Mouse (Mus musculus): ENCODE data around the gene F2rl1. TPM values are rescaled to one million over a fixed set of nuclear protein-coding genes. Genes with fewer than 3 reads are reported as not detected.

F2rl1 gene
- total RNA-seq, 2 experiments from 2014 or later, result 0.36 to 0.45 TPM

- H3K4me3 ChIP-seq, result peak overlapping the region; percentile 73
- H3K27ac ChIP-seq, result peak overlapping the region; percentile 58
- DNase-seq, result no peak
- TF ChIP-seq CTCF (IDR thresholded peaks at IDR 0.05), result no peak
- intact Hi-C loops (cut with DNase I), result no loop called here
Measured at GRCm38 (mm10) chr13:95524424-95524673, 678 bp downstream of the F2rl1 start.

GRCm38 (mm10) chr13:95523659-95524423, 1.2 kb downstream of the F2rl1 start:
- DNase-seq, result peak; percentile 70
- TF ChIP-seq CTCF (IDR thresholded peaks at IDR 0.05), result no peak
- Histone ChIP-seq H3K4me3 (peak overlapping the region; percentile 73), H3K27ac (peak overlapping the region; percentile 58)
- intact Hi-C loops (cut with DNase I), result no loop called here

- no peak for DNase-seq
- TF ChIP-seq CTCF (IDR thresholded peaks at IDR 0.05), result no peak
- H3K4me3 ChIP-seq, result no peak overlapping the region
- intact Hi-C loops (cut with DNase I), result no loop called here
- no peak overlapping the region for H3K27ac ChIP-seq
Measured at GRCm38 (mm10) chr13:95522176-95522575, 2.9 kb downstream of the F2rl1 start.

- Histone ChIP-seq H3K27ac (no peak overlapping the region), H3K4me3 (no peak overlapping the region)
- no peak for DNase-seq
- intact Hi-C loops (cut with DNase I), result no loop called here
- TF ChIP-seq CTCF (IDR thresholded peaks at IDR 0.05), result no peak
Measured at GRCm38 (mm10) chr13:95521029-95521428, 4.0 kb downstream of the F2rl1 start.

DNA sequence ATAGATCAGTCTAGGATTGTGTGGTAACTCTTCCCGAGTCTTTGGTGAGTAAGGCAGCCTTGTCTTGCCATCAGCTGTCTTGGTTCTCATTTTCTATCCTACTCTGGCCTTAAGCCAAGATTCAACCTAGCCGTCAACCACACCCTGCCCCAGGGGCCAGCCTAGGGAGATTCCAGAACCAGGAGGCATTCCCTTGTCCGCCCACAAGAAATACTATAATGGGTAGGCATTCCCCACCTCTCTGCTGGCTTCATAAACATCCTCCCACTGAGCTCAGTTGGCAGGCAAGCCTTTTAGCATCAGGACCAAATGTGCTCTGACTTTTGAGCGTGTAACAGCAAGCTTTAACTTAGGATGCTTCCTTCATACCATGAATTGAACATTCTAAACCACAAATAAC, 10.3 kb downstream of the F2rl1 start:
- no peak overlapping the region for H3K27ac ChIP-seq
- no peak overlapping the region for H3K4me3 ChIP-seq
- TF ChIP-seq CTCF (IDR thresholded peaks at IDR 0.05), result no peak
- intact Hi-C loops (cut with DNase I), result no loop called here
- no peak for DNase-seq

- DNase-seq, result no peak
- H3K27ac ChIP-seq, result no peak overlapping the region
- no peak overlapping the region for H3K4me3 ChIP-seq
- intact Hi-C loops (cut with DNase I), result no loop called here
- TF ChIP-seq CTCF (IDR thresholded peaks at IDR 0.05), result no peak
Measured at GRCm38 (mm10) chr13:95510054-95510453, 15.0 kb downstream of the F2rl1 start.

DNA sequence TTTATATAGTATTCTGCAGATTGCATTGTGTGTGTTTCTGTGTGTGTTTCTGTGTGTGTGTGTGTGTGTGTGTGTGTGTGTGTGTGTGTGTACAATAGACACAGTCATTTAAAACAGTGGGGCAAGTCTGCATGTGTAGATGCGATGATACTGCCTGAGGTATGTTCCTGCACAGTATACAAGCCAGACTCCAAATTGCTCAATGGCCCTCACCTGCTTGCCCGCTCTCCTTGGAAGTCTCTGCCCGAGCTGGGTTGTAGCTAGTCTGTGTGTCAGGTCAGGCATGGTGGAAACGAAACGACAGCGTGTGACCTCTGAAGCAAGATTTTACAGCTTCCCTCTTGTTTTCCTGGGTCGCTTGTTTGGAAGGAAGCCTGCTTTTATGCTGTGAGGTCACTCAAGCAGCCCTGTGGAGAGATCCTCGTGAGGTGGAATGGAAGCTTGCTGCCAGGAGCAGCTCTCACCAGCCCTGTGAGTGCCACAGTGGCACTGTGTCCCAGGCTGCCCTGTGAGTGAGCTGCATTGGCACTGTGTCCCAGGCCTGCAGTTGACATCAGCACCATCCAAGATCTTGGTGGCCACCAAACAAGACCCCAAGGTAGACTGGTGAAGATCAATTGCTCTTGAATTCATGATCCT, 21.6 kb downstream of the F2rl1 start:
- no peak for TF ChIP-seq CTCF (IDR thresholded peaks at IDR 0.05)
- no peak overlapping the region for H3K4me3 ChIP-seq
- intact Hi-C loops (cut with DNase I), result no loop called here
- no peak overlapping the region for H3K27ac ChIP-seq
- no peak for DNase-seq

DNA sequence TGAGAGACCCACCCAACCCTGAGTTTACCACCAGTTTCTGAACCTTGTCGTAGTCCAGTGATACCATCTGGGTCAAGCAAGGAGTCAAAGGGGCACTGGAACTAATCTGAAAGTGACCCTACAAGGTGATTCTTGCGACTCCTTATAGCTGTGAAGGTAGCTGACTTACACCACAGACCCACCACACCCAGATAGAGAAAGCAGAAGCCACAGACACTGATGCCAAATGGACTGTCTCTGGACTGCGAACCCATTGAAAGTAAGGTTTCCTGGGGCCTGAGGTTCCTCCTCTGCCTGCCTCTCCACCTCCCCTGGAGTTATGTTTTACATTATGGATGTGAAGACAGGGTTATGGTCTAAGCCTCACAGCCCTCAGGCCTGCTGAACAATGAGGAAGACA, 28.4 kb downstream of the F2rl1 start:
- H3K27ac ChIP-seq, result no peak overlapping the region
- intact Hi-C loops (cut with DNase I), result no loop called here
- no peak for TF ChIP-seq CTCF (IDR thresholded peaks at IDR 0.05)
- no peak overlapping the region for H3K4me3 ChIP-seq
- no peak for DNase-seq

DNA sequence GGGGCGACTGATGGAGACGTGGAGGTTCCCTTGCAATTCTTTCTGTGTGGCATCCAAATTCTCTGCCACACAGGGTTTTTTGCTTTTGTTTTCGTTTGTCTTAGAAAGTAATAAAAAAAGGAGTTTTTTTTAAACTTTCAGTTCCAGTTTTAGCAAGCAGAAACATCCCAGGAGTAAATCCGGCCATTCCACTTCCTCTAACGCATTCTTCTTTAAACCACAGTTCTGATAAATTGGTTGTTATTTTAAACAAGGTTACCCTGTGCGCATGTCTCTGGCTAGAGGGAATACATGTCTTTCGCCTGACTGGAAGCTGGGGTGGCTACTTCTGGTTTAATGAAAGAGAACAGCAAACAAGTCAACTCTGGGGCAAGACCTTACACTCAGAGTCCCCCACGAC, 30.2 kb downstream of the F2rl1 start:
- Histone ChIP-seq H3K4me3 (no peak overlapping the region), H3K27ac (no peak overlapping the region)
- no peak for DNase-seq
- intact Hi-C loops (cut with DNase I), result no loop called here
- no peak for TF ChIP-seq CTCF (IDR thresholded peaks at IDR 0.05)

GRCm38 (mm10) chr13:95493296-95493695, 31.7 kb downstream of the F2rl1 start:
- no peak for DNase-seq
- Histone ChIP-seq H3K4me3 (no peak overlapping the region), H3K27ac (no peak overlapping the region)
- TF ChIP-seq CTCF (IDR thresholded peaks at IDR 0.05), result no peak
- intact Hi-C loops (cut with DNase I), result no loop called here

GRCm38 (mm10) chr13:95491327-95491726, 33.7 kb downstream of the F2rl1 start:
- DNase-seq, result no peak
- intact Hi-C loops (cut with DNase I), result no loop called here
- no peak for TF ChIP-seq CTCF (IDR thresholded peaks at IDR 0.05)
- Histone ChIP-seq H3K27ac (no peak overlapping the region), H3K4me3 (no peak overlapping the region)

GRCm38 (mm10) chr13:95484664-95485063, 40.4 kb downstream of the F2rl1 start:
- intact Hi-C loops (cut with DNase I), result no loop called here
- TF ChIP-seq CTCF (IDR thresholded peaks at IDR 0.05), result no peak
- H3K27ac ChIP-seq, result no peak overlapping the region
- H3K4me3 ChIP-seq, result no peak overlapping the region
- no peak for DNase-seq

DNA sequence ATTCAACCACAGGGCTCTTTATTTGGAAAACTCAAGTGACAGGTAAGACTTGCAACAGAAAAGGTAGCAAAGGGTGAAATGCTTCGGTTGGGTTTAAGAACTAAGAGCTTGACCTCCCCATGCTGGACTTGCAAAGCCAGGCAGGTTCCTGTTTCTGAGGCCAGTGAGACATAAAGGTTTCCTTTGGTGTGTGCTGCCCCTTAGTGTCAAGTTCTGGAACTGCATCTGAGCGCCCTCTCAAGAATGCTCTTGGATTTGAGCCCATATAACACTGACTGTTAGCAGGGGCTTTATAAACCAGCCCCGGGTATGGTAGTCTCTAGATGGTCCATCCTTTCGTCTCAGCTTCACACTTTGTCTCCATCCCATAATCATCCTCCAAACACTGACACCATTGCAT, 43.6 kb downstream of the F2rl1 start:
- intact Hi-C loops (cut with DNase I), result loop anchor here (1.0 kb wide), 1 partner anchor 91 kb away; no protein-coding TSS in a partner anchor
- peak; percentile 91 for TF ChIP-seq CTCF (IDR thresholded peaks at IDR 0.05)
- H3K27ac ChIP-seq, result no peak overlapping the region
- H3K4me3 ChIP-seq, result no peak overlapping the region
- DNase-seq, result peak; percentile 71
